Mouse (Mus musculus): ENCODE measurements at regions not wholly inside any gene's neighbourhood (a gene's known extent, or its start where the extent isn't known, plus 50 kb on each side); places are given as distances from the start of the nearest gene placed in this dataset.

DNA sequence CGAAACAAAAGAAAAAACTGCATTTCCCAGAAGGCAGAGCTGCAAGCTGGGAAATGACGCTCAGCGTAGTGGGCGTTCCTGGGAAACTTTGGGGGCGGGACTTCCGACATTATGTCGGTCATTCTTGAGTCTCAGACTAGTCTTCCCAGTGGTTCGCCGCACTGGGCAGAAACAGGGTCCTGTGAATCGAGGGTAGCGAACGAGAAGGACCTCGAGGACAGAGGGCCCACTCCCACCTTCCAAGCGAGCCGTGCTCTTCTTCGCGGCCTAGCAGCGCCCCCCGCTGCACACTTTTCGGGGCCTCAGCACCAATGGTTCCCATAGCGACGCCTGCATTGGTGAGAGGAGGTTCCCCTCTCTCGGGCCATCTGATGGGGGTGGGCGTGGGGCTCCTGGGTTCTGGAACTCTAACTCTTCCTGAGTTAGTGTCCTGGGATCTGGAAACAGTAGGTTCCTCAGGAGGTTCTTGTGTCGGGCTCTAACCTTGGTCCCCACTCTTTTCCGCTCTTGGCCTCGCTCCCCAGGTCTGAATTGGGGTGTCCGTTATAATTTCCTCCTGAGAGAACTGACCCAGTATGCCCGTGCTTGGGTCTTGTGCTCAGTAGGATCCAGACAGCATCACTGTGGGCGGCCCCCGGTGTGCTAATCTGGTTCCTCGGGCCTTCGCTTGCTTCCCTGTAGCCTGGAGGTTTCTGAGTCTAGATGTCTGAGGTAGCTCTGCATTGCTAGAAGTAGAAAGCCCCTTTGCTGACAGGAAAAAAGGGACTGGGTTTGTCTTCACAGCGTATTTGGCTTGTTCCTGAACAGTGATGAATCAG lies 52.8 kb upstream of the Gramd1a start:
- peak; percentile 76 for DNase-seq

DNA sequence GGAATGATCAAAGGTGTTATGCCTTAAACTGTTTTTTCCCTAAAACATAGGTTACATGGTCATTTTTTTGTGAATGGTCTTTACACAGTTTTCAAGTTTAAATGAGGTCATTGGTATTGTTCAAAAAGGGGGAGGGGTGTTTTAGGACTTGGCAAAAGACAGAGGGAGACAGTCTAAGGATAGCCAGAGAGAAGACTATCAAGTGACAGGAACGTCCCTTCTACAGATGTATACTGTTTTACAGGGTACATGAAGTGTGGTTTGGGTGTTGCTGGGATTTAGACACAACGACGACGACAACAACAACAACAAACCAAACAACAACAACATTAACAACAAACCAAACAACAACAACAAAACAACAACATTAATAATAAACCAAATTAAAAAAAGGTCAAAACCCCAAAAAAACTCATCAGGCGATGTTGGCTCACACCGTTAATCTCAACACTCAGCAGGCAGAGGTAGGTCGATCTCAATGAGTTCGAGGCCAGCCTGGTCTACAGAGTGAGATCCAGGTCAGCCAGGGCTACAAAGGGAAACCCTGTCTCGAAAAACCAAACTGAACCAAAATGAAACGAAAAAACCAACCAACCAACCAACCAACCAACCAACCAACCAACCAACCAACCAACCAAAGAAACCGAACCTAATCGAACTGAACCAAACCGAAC lies 52.0 kb upstream of the Gramd1a start:
- DNase-seq = no peak

Measured in heart, postnatal 4 days (tissue).